Mouse (Mus musculus): ENCODE measurements around the gene Gpr180.
"Not testable (repeated sequence)": the region's sequence is repeated elsewhere in the genome, so short reads cannot be mapped to it uniquely, and the experiment has no call there.

The Gpr180 gene

DNA sequence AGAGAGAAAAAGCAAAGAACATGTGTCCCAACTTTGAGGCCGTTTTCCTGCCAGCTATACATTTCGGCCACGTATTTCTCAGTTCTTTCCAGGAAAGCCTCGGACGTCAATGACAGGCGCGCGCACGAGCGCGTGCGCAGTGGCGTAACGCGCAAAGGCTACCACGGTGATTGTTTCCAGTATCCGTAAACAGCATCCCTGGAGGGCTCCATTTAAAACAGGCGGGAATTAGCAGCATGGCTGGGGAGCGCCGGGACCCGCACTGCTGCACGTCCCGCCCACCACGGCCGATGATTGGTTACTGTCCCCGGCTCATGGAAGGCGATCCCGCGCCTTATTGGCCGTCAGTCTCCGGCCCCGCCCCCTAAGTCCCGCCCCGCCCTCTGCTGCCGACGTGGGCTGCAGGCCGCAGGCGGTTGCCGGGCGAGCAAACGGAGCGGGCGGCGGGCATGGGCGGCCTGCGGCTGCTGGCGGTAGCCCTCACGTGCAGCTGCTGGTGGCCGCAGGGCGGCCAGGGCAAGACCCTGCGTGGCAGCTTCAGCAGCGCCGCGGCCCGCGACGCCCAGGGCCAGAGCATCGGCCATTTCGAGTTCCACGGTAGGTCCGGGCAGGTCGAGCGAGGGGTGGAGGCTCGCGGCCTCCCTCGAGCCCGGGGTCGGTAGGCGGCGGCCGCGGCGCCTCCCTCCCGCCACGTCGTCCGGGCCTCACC is at the start of gene Gpr180:
Gene Gpr180 (plus strand): TSS at position 415 of the 709 bp plus-strand sequence.
- peak; percentile 98 for DNase-seq (ENCODE audit: low read depth, low spot score)

DNA sequence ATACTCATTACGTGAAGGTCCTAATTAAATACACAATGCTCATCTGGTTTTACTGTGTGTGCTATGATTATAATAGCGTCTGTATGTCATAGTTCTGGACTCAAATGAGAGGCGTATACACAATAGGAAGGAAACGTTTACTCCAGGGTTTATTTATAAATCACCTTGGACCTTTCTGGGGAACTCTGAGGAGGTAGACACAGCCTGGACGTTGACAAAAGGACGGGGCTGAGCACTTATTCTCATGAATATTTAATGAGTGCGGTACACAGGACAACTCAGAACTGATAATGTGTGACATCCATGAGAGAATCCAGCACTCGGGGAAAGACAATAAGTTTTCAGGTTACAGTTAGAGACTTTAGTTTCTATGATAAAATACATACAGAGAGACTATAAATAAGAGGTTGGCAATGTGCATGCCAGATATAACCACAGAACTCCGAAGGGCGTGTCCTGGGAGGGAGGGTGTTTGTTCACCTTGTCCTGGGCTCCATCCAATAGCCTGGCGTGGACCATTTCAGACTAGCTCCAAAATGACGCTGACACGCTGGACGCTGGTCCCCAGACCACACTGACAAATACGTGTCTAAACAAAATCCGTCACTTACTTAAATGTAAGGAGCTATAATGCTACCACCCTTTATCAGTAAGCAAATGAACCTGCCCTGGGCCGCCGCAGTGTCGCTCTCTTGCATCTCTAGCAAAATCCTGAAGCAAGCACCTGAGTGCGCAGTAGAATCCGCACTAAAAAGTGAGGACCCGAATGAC is 48.3 kb upstream of the Gpr180 start:
- no peak for DNase-seq (ENCODE audit: low read depth, low spot score)

DNA sequence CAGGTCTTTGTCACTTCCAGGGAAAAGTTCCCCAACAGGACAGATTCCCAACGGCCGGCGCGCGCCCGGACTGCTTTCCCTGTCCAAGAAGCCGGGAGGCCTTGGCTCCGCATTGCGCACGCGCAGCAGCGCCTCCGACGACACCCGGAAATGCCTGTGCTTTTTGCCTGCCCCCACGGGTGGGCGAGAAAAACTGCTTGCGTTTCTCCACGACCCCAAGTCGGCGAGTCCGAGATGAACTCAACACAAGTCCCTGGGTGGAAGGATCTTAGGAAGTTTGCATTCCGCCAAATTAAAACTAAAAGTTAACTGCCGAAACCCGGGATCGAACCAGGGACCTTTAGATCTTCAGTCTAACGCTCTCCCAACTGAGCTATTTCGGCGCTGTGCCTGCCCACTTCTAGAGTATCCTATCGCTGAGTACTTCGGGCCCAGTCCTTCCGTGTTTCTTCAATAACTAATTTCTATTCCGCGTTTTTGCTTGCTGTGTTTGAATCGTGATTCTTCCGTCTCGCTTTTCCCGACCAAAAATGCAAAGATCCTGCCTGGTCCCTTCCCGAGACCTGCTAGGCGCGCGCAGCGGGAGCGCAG is 47.6 kb upstream of the Gpr180 start:
- DNase-seq (ENCODE audit: low read depth, low spot score): peak; percentile 92

DNA sequence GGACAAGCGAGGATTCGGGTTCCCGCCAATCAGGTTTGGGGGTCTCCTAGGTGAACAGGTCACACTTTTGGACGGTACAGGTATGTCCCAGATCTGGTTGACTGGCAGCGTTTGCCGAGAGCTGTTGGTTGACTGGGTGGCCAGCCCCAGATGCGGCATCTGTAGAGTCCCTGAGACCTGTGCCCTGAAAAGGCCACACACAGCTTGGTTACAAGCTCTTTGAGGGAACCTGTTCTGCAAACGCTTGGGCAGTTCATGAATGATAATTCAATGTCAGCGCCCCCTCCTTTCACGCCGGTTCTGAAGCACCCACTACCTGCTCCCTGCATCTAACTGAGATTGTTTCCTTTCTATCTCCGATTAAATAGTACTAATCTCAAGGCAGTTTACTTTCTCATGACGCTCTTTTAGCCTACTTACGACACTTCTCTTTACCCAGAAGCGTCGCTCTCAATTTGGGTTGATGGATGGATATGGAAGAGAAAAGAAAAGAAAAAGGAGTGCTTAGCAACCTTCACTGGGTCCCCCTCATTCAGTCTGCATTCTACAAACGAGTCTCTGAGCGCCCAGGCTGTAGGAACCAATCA is 47.1 kb upstream of the Gpr180 start:
- DNase-seq (ENCODE audit: low read depth, low spot score): peak; percentile 54

DNA sequence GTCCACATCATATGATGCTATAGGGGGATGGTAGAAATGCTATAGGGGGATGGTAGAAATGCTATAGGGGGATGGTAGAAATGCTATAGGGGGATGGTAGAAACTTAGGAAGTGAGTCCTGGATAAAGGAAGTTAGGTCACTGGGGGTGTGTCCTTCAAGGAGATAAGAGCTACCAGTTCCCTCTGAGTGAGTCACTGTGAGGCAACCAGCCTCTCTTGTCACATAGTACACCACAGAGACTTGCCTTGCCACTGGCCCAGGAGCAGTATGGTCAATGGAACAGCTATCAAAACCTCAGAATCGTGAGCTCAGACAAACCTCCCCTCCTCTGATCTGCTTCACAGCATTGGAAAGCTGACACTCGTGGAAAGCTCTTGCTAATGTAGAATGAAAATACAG is 38.7 kb upstream of the Gpr180 start:
- DNase-seq (ENCODE audit: low read depth, low spot score): no peak

DNA sequence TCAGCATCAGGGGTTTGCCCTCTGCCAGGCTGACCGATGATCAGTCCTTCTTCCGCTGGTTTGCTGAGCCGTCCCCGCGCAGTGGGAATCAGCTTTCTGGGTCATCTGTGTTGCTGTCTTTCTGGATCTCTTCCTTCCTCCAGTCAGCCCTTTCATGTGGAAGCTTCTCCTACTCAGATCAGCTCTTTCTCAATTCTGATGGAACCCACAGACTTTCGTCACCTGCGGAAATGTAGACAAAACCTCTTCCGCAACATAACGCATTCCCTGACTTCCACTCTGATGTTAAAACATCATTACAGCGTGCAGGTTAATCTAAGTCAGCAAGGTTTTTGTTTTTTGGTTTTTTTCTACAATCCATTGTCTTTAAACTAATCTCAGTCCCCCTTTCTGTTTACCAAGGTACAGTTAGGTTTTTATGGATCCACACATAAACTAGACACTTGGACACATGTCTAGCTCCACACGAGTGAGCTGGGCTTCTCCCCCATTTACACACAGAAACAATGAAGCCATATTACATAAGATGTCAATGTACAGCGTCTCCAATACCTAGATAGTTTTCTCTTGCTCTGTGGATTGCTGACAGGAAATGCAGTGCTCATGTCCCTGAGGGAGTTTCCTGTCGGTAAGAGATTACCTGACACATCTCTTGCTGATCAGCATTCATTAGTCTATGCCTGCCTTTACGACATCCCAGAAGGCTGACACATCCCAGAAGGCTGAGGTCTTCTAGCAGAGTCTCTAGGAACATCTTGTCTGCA is 35.5 kb upstream of the Gpr180 start:
- no peak for DNase-seq (ENCODE audit: low read depth, low spot score)

DNA sequence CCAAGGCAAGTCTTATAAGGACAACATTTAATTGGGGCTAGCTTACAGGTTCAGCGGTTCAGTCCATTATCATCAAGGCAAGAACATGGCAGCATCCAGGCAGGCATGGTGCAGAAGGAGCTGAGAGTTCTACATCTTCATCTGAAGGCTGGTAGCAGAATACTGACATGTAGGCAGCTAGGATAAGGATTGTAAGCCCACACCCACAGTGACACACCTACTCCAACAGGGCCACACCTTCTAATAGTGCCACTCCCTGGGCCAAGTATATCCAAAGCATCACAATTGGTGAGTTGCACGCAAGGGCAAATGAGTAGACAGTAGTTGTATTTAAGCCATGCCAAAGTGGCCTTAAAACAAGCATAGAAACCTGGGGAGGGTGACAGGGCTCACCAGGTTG is 29.5 kb upstream of the Gpr180 start:
- not testable (repeated sequence) for DNase-seq (ENCODE audit: low read depth, low spot score)

DNA sequence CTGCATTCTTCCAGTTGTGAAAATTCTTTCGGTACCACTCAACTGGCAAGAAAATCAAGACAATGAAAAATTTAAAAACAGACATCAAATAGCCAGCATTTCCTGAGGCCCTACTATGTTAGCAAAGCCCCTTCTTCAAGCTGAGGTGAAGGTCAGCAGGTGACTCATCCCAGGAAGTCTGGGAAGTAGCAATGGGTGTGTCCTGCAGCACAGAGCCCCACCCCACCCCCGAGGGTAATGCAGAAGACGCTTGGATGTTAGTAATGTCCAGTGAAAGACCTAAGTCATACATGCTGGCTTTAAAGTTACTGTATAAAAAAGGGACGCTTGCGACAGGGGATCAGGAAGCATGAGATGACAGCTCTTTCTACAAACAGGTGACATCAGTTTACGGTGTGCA is 23.8 kb upstream of the Gpr180 start:
- DNase-seq (ENCODE audit: low read depth, low spot score): no peak

DNA sequence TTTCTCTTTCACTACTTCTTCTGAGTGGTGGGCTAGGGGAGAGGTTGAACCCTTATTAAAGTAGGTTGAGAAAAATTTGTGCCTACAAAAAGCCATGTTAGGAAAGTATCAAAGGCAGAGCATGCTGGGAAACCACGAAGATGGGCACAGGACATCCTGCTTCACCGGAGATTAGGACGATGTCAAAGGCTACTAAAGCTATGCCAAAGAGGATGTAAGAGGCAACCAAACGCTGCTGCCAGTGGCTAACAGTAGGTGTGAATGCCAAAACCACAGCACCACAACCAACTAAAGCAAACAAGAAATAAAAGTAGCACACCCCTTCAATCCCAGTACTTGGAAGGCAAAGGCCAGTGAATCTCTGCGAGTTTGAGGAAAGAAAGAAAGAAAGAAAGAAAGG is 12.8 kb upstream of the Gpr180 start:
- no peak for DNase-seq (ENCODE audit: low read depth, low spot score)

DNA sequence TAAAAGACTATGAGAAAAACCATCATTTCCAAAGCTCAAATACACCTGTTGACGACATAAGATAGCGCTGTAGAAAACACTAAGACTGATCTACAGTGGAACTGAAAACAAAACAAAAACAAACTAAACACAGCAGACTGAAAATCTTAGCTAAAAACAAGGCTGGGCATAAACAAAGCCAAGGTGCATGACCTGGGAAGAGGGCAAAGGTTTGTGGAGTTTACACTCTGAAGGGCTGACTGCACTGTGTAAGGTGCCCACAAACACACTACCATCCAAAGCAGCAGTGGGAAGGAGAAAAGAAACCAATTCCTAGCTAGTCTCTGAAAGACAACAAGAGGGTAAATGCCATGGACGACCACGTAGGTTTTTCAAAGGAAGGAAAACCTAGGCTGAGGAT is 12.2 kb upstream of the Gpr180 start:
- no peak for DNase-seq (ENCODE audit: low read depth, low spot score)

DNA sequence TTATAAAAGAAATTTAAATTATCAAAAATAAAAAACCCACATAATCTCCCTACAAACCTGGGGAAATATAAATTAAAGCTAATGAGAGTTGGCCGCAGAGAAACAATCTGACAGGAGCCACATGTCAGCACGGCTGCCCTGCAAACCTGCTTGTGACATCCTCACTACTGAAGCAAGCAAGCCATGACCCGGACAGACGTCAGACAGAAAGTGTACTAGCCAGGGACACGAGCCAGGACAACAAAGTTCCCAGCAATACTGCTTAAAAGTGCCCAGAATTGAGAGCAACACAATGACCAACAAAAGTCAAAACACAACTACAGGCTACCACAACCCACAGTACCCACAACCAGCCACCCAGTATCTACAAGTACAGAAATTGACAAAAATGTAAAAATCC is 10.7 kb upstream of the Gpr180 start:
- DNase-seq (ENCODE audit: low read depth, low spot score): no peak

DNA sequence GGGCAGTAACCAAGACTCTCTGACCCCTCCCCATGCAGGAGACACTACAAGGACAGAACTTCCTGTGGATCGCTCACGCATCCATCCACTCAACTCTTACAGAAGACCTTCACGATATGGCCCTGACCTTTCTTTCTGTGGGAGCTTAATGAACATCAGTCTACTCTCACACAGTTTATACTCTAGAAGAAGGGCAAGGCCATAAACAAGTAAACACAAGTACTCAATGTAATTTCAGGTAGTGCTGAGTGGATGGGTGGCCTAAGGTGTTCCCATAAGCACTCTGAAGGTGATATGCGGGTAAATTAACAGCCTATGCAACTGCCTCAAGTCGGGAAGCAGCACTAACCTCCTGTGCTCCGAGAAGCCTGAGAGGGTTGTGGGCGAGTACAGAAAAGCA is 5.5 kb upstream of the Gpr180 start:
- DNase-seq (ENCODE audit: low read depth, low spot score): no peak

DNA sequence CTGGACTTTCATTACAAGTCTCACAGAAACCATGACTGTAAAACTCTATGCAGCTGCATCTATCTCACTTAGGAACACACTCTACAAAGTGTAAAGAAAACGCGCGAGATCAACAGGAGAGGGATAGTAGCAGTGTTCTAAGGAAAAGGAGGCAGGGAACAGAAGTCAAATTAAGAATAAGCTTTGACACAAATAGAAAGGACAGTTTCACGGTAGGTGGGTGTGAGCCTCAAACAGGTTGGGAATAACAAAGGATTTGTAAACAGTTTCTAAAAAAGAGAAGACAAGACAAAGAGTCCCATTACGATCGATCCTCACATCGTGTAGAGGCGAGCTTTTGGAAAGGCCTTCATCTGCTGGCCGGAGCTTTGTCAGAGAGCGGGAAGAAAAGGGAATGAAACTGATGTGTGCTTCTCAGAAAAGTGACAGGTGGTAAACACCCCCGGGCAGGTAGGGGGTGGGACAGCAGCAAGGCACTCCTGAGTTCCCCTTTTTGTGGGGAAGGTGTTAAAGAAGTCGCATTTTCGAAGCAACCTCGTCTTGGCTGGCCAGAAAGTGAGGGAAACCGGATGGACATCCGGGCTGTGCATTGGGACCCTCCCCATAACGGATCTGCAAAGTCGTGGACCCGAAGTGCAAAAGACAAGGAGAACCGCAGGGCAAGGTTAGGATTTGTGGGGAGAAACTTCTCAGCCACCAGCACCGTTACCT is 4.9 kb upstream of the Gpr180 start:
- DNase-seq (ENCODE audit: low read depth, low spot score): no peak

DNA sequence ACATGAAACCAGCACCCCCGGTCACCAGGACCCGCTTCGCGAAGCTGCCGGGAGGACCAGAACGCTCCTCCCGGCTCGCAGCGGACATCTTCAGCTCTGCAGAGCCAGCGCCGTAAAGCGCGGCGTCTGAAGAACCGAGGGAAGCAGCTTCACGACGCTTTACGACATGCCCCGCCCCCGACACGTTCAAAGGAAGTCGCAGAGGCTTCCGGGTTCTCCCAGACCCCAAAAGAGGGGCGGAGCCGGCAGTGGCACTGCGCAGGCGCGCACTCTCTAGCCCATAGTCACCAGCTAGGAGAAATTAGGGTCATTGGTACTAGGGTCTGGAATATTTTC is 4.3 kb upstream of the Gpr180 start, which contains the start of gene Tgds:
Gene Tgds (minus strand): TSS at position 114 of the 336 bp plus-strand sequence.
- peak; percentile 99 for DNase-seq (ENCODE audit: low read depth, low spot score)

DNA sequence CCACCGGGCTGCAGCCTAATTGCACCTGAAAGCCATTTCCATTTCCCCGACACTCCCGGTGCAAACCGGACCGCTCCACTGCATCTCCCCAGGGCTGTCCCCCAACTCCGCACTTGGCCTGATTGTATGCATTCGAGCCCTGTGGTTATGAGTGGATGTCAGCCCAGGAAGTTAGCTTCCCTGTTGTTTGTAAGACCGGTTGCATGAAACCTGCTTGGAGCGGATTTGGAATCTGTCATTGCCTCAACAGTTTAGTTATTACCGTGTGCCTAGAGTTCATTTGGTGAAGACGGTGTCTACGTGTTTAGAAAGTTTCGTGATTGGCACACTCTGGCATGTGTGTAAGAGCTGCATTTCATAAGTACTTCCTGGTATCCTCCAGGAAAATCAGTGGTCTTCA is 529 bp downstream of the Gpr180 start:
- no peak for DNase-seq (ENCODE audit: low read depth, low spot score)

DNA sequence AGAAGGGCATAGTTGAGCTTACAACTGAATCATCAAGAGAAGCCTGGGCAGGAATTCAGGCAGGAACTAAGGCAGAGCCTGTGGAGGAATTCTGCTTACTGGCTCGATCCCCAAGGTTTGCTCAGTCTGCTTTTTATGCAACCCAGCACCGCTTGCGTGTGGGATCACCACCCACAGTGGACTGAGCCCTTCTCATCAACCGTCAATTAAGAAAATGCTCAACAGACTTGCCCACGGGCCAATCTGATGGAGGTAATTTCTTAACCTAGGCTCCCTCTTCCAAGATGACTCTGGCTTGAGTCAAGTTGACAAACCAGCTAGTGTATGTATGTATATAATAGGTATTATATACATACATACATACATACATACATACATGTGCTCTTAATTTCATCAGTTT is 5.3 kb downstream of the Gpr180 start:
- DNase-seq (ENCODE audit: low read depth, low spot score): no peak

DNA sequence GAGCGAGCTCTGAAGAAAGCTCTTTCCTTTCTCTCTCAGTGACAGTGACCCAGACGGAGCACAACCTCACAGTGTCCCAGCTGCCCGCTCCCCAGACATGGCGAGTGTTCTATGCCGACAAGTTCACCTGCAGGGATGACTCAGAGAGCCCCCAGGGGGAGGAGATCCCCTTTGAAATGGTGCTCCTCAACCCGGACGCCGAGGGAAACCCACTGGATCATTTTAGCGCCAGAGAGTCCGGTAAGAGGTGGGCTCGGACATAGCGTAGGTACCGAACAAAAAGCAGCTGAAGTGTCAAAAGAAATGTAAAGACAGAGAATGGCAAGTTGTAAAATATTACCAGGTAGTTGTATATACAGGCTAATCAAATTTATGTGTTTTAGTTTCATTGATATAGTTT is 11.1 kb downstream of the Gpr180 start:
- DNase-seq (ENCODE audit: low read depth, low spot score): no peak

DNA sequence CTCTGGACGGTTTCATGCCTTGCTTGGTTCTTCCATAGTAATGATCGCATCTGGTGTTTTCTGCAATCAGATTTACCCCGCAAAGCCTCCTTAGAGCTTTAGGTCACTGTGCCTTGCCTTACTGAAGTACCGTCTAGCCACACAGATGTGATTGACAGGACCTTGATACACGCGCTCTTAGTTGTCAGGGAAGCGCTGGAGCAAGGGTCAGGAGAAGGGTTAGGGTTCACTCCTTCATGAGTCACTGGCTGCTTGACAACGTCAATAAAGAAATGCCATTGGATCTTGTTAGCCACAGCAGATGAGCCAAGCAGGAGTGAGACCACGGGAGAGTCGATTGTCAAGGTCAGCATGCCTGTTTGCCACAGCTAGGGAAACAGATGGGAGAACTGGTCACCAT is 11.6 kb downstream of the Gpr180 start:
- no peak for DNase-seq (ENCODE audit: low read depth, low spot score)

DNA sequence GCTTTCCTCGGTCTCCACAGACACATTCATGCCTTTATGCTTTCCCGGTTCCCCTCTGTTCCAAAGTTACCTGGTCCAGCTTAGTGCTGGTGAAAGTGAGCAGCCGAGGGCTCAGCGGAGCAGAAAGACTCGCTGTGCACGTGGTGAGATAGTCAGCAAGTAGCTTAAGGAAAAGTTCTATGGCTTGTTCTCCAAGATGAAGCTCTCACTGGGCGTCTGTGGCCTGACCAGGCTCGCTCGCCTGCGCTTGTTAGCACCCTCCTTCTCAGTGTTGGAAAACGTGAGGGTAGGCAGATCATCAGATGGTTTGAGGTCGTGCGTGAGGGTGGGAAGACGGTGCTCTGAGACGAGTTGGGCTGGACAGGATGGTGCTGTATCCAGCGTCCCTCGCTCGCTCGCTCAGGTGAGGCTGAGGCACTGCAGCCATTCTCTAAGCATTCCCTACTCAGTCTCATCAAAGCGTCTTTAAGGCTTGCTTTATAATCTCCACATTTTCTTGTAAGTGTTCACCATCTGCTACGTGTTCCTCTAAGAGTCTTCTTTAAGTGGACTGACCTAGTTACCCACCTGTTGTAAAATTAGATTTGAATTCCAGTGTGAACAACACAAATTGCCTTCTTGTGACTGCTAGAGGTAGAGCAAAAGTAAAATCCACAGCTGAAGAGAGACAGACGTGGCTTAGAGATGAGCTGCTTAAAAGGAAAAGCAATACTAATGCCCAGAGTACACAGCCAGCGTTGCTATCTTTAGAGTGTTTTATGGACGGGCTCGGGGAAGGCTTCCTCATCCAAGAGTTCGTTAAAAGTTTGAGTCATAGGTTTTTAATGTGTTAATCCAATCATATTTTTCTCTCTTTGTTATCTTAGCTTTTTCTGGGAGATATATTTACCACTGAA is 13.9 kb downstream of the Gpr180 start:
- DNase-seq (ENCODE audit: low read depth, low spot score): no peak

DNA sequence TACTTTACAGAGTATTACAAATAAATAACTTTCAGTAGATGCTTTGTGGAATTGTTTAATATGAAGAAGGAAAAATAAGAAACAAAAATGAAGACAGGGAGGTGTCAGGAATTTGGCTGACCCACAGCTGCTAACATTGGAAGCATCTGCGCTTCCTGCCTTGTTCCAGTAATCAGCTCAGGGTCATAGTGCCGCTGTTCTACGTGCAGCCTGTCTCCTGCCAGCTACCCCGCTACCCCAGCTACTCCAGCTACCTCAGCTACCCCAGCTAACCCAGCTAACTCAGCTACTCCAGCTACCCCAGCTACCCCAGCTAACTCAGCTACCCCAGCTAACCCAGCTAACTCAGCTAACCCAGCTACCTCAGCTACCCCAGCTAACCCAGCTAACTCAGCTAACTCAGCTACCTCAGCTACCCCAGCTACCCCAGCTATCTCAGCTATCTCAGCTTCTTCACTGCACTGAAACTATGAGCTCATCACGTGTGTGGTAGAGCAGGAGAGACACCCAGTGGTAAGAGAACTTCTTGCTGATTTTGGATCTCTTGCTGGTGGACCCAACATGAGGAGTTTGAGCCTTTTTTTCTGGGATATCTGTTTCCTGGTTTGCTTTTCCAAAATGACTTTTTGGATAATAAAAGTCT is 14.8 kb downstream of the Gpr180 start:
- peak; percentile 19 for DNase-seq (ENCODE audit: low read depth, low spot score)

Data from CD4-positive, CD25-positive, alpha-beta regulatory T cell, adult 2 months (primary cell).